Mouse (Mus musculus) adrenal gland, postnatal 36 days (tissue): ENCODE measurements around the gene Gm11549. TPM values are rescaled to one million over a fixed set of nuclear protein-coding genes. Genes with fewer than 3 reads are reported as not detected.
A peak's percentile ranks its signal among the peaks of the same experiment; 100 is the strongest.

Experiments used
- DNase-seq, 2 experiments: peaks; one replicate each; pipeline ENCODE4 v3.0.0; 2021; ENCODE audit warnings: mixed read lengths in 1 of 2
- long read RNA-seq, 2 experiments: library from polyadenylated mRNA; stranded (forward); transcript quantifications; one replicate each; pipeline ENCODE4 v2.0.0; 2021; ENCODE audit warnings: borderline sequencing depth in 2 of 2
- total RNA-seq, 2 experiments: library from RNA; stranded (reverse); gene quantifications; 2 replicates each; pipeline ENCODE4 v1.2.3; 2021

Gene Gm11549
- total RNA-seq, result not detected
- long read RNA-seq, experiment 1, result 0 reads
- long read RNA-seq, experiment 2, result 0 reads

- peak; percentile 32 to 46 for DNase-seq
Measured at GRCm38 (mm10) chr3:36521073-36522060, at the start of gene Gm11549. Gm11549 (minus strand) TSS chr3:36521813.

GRCm38 (mm10) chr3:36569836-36570235 lies 48.2 kb upstream of the Gm11549 start:
- no peak for DNase-seq

GRCm38 (mm10) chr3:36563666-36564065 lies 42.1 kb upstream of the Gm11549 start:
- no peak for DNase-seq

GRCm38 (mm10) chr3:36559606-36560005 lies 38.0 kb upstream of the Gm11549 start:
- DNase-seq, result no peak

GRCm38 (mm10) chr3:36557601-36558000 lies 36.0 kb upstream of the Gm11549 start:
- DNase-seq, result no peak

GRCm38 (mm10) chr3:36552406-36553047 lies 30.9 kb upstream of the Gm11549 start, which contains the start of gene Exosc9:
Exosc9 (plus strand) TSS chr3:36552606.
- peak; percentile 97 for DNase-seq

GRCm38 (mm10) chr3:36551851-36552384 lies 30.3 kb upstream of the Gm11549 start:
- peak; percentile 24 to 37 for DNase-seq

GRCm38 (mm10) chr3:36551343-36551742 lies 29.7 kb upstream of the Gm11549 start:
- DNase-seq, result peak; percentile 24 to 34

GRCm38 (mm10) chr3:36544961-36545360 lies 23.3 kb upstream of the Gm11549 start:
- DNase-seq, result no peak

GRCm38 (mm10) chr3:36541399-36541798 lies 19.8 kb upstream of the Gm11549 start:
- no peak for DNase-seq

GRCm38 (mm10) chr3:36540756-36541155 lies 19.1 kb upstream of the Gm11549 start:
- peak; percentile 19 to 50 for DNase-seq

- DNase-seq, result no peak
Measured at GRCm38 (mm10) chr3:36537701-36538470, 16.3 kb upstream of the Gm11549 start.

- no peak for DNase-seq
Measured at GRCm38 (mm10) chr3:36536041-36536440, 14.4 kb upstream of the Gm11549 start.

- peak in 1 of 2 experiments; percentile 5 for DNase-seq
Measured at GRCm38 (mm10) chr3:36533201-36533672, 11.6 kb upstream of the Gm11549 start.

GRCm38 (mm10) chr3:36532738-36533137 lies 11.1 kb upstream of the Gm11549 start:
- no peak for DNase-seq

GRCm38 (mm10) chr3:36531979-36532542 lies 10.4 kb upstream of the Gm11549 start:
- DNase-seq, result peak in 1 of 2 experiments; percentile 11

GRCm38 (mm10) chr3:36531242-36531641 lies 9.6 kb upstream of the Gm11549 start:
- no peak for DNase-seq

- DNase-seq, result no peak
Measured at GRCm38 (mm10) chr3:36530781-36531180, 9.2 kb upstream of the Gm11549 start.

- no peak for DNase-seq
Measured at GRCm38 (mm10) chr3:36530345-36530744, 8.7 kb upstream of the Gm11549 start.

- no peak for DNase-seq
Measured at GRCm38 (mm10) chr3:36524466-36524865, 2.9 kb upstream of the Gm11549 start.

- DNase-seq, result no peak
Measured at GRCm38 (mm10) chr3:36522137-36522536, 524 bp upstream of the Gm11549 start.
